Mouse (Mus musculus) heart, postnatal 0 days (tissue): ENCODE results near the gene Hivep3.

Source experiments
- CTCF ChIP-seq: IDR thresholded peaks from 2 replicates; pipeline ENCODE4 v1.5.1; 2016; ENCODE audit warnings: antibody characterized with exemption, control low read depth, low read depth
- EP300 ChIP-seq: IDR thresholded peaks from 2 replicates; pipeline ENCODE4 v1.6.1; 2016; ENCODE audit warnings: antibody characterized with exemption, low read depth

- TF ChIP-seq CTCF (0 out of 2 replicates have a peak, but pooled peaks have one; percentile 1), EP300 (no peak)
Observed at GRCm38 (mm10) chr4:120152648-120153047, 419.1 kb downstream of the Hivep3 start.
